Mouse (Mus musculus): ENCODE results near the gene Atpaf2. TPM values are rescaled to one million over a fixed set of nuclear protein-coding genes. Genes with fewer than 3 reads are reported as not detected.

The Atpaf2 gene
- total and polyA plus RNA-seq, 2 experiments from 2014 or later = 42.2 to 44.1 TPM

DNA sequence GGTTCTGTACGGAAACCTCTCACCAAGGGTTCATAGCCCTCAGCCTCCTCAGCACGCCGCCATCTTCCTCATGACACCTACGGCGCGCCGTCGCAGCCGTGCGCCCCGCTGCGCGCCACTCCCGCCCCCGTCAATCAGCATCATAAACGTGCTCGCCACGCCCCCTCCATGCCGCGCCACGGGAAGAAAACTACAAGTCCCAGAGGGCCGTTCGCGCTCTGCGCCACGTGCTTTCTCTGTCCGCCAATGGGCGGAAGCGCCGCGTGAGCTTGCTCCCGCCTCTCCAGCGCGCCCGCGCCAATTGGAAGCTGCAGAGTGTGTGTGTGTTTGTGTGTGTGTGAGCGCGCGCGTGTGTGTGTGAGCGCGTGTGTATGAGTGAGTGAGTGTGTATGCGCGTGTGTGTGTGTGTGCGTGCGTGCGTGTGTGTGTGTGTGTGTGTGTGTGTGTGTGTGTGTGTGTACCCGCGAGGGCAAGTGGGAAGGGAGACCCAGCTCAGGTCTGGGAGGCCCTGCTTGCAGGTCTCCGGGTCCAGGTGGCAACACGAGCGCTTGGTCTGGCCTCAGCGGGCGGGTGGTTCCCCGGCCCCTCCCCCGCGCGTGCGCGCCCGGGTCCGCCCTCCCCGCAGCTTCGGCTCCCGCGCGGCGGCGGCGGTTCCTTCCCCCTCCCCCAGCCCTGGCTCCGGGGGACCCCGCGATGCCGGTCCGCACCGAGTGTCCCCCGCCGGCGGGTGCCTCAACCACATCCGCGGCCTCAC lies 1.1 kb downstream of the Atpaf2 start, which contains the start of gene Gid4:
Gid4 (plus strand) TSS at position 183 of the 754 bp plus-strand sequence.
- Histone ChIP-seq H3K4me3 (ENCODE audit: low read depth, low read length) (peak within 1 kb of the TSS; percentile 92), H3K9me3 (replicated peaks; ENCODE audit: control insufficient read depth, low read length) (no peaks in the 10 kb centered on the region), H3K4me1 (ENCODE audit: control insufficient read depth, insufficient read depth) (peaks cover 13% of the 10 kb centered on the region), H3K27ac (ENCODE audit: low read depth) (peak within 1 kb of the TSS; percentile 78), H3K4me2 (ENCODE audit: low read depth, low read length) (peak within 1 kb of the TSS; percentile 96), H3K27me3 (ENCODE audit: control insufficient read depth, insufficient read depth, low read length) (no peaks in the 10 kb centered on the region), H3K36me3 (replicated peaks; ENCODE audit: control insufficient read depth, insufficient read depth, low read length) (no peaks in the 10 kb centered on the region), H3K9ac (replicated peaks; ENCODE audit: low read depth, low read length) (peak within 1 kb of the TSS; percentile 72)
- ATAC-seq (ENCODE audit: insufficient read depth, low read depth) = peak; percentile 95
- under 1% methylated on average over 57 of the region's 81 CpGs for WGBS
- DNase-seq (ENCODE audit: low spot score) = peak; percentile 98
- no peak for TF ChIP-seq CTCF (IDR thresholded peaks at IDR 0.05; ENCODE audit: low read depth)
- TF ChIP-seq EP300 (IDR thresholded peaks at IDR 0.05; ENCODE audit: low read depth) = 0 out of 2 replicates have a peak, but pooled peaks have one; percentile 11

DNA sequence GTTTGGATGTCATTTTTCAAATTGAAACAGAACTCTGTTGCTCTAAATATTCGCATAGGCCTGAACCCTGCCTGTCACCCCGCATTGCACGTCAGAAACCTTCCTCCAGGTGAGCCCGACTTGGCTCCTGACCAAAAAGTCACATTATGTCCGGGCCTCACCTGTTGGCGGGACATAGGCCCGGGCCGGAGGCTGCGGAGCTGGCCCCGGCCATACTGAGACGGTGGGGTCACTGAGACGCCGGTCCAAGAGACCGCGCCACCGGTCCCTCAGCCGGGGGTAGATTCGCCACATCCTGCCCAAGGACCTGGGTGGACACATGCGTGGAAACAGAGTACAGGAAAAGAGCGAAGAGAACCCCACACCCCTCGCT lies 1.7 kb downstream of the Atpaf2 start:
- no peaks in the 10 kb centered on the region for H3K36me3 ChIP-seq (replicated peaks; ENCODE audit: control insufficient read depth, insufficient read depth, low read length)
- H3K4me3 ChIP-seq (ENCODE audit: low read depth, low read length) = peak overlapping the region; percentile 92
- no peaks in the 10 kb centered on the region for H3K27me3 ChIP-seq (ENCODE audit: control insufficient read depth, insufficient read depth, low read length)
- H3K9ac ChIP-seq (replicated peaks; ENCODE audit: low read depth, low read length) = peak overlapping the region; percentile 70
- DNase-seq (ENCODE audit: low spot score) (no peak), ATAC-seq (ENCODE audit: insufficient read depth, low read depth) (peak; percentile 34)
- H3K4me2 ChIP-seq (ENCODE audit: low read depth, low read length) = peak overlapping the region; percentile 86
- peaks cover 13% of the 10 kb centered on the region for H3K4me1 ChIP-seq (ENCODE audit: control insufficient read depth, insufficient read depth)
- TF ChIP-seq EP300 (IDR thresholded peaks at IDR 0.05; ENCODE audit: low read depth) (0 out of 2 replicates have a peak, but pooled peaks have one; percentile 16), CTCF (IDR thresholded peaks at IDR 0.05; ENCODE audit: low read depth) (no peak)
- under 1% methylated on average over 21 of the region's 21 CpGs for WGBS
- H3K27ac ChIP-seq (ENCODE audit: low read depth) = peak overlapping the region; percentile 57
- H3K9me3 ChIP-seq (replicated peaks; ENCODE audit: control insufficient read depth, low read length) = no peaks in the 10 kb centered on the region

DNA sequence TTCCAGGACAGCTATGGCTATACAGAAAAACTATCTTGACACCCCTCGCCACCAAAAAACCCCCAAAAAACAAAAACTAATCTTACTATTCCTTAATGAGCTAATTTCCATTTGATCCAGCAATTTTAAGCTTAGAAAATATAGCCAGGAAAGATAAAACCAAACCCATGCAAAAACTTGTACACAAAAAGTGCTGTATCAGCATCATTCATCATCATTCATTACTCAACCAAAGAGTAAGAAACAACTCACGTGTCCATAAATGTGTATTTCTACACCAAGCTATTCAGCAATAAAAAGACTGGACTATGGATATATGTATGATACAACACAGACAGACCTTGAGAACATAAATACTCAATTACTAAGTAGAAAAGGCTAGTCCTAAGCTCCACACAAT lies 5.3 kb downstream of the Atpaf2 start:
- ATAC-seq (ENCODE audit: insufficient read depth, low read depth) (no peak), DNase-seq (ENCODE audit: low spot score) (no peak)
- Histone ChIP-seq H3K27ac (ENCODE audit: low read depth) (no peak overlapping the region), H3K9ac (replicated peaks; ENCODE audit: low read depth, low read length) (no peak overlapping the region), H3K4me2 (ENCODE audit: low read depth, low read length) (no peak overlapping the region), H3K4me1 (ENCODE audit: control insufficient read depth, insufficient read depth) (0 out of 2 replicates have a peak, but pooled peaks cover 5% of the 10 kb centered on the region), H3K27me3 (ENCODE audit: control insufficient read depth, insufficient read depth, low read length) (no peaks in the 10 kb centered on the region), H3K4me3 (ENCODE audit: low read depth, low read length) (no peak overlapping the region), H3K36me3 (replicated peaks; ENCODE audit: control insufficient read depth, insufficient read depth, low read length) (peaks cover 24% of the 10 kb centered on the region), H3K9me3 (replicated peaks; ENCODE audit: control insufficient read depth, low read length) (no peaks in the 10 kb centered on the region)
- WGBS = 90% methylated on average over 2 of the region's 2 CpGs
- TF ChIP-seq EP300 (IDR thresholded peaks at IDR 0.05; ENCODE audit: low read depth) = no peak
- TF ChIP-seq CTCF (IDR thresholded peaks at IDR 0.05; ENCODE audit: low read depth) = no peak

DNA sequence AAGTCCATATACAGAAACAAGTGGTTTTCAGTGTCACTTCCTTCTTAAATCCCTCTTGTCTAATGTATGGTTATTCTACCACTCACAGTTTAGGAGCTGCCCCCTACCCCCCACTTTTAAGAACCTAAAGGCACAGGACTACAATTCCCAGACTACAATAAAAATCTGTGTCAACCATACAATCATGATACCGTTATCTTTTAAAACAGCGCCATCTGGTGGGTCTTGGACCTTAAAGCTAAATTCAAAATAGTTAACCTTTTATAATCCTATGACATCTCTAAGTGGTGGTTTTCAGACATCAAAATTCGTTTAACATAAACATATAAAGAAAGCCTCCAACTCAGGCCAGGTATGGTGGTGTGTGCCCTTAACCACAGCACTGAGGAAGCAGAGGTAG lies 6.1 kb downstream of the Atpaf2 start:
- 9% methylated on average over 3 of the region's 3 CpGs for WGBS
- TF ChIP-seq CTCF (IDR thresholded peaks at IDR 0.05; ENCODE audit: low read depth) (peak; percentile 64), EP300 (IDR thresholded peaks at IDR 0.05; ENCODE audit: low read depth) (no peak)
- H3K4me2 ChIP-seq (ENCODE audit: low read depth, low read length) = no peak overlapping the region
- no peak for ATAC-seq (ENCODE audit: insufficient read depth, low read depth)
- no peaks in the 10 kb centered on the region for H3K27me3 ChIP-seq (ENCODE audit: control insufficient read depth, insufficient read depth, low read length)
- no peak overlapping the region for H3K27ac ChIP-seq (ENCODE audit: low read depth)
- H3K4me3 ChIP-seq (ENCODE audit: low read depth, low read length) = no peak overlapping the region
- H3K9me3 ChIP-seq (replicated peaks; ENCODE audit: control insufficient read depth, low read length) = no peaks in the 10 kb centered on the region
- H3K36me3 ChIP-seq (replicated peaks; ENCODE audit: control insufficient read depth, insufficient read depth, low read length) = peaks cover 31% of the 10 kb centered on the region
- H3K9ac ChIP-seq (replicated peaks; ENCODE audit: low read depth, low read length) = no peak overlapping the region
- 0 out of 2 replicates have a peak, but pooled peaks cover 5% of the 10 kb centered on the region for H3K4me1 ChIP-seq (ENCODE audit: control insufficient read depth, insufficient read depth)
- peak; percentile 61 for DNase-seq (ENCODE audit: low spot score)

DNA sequence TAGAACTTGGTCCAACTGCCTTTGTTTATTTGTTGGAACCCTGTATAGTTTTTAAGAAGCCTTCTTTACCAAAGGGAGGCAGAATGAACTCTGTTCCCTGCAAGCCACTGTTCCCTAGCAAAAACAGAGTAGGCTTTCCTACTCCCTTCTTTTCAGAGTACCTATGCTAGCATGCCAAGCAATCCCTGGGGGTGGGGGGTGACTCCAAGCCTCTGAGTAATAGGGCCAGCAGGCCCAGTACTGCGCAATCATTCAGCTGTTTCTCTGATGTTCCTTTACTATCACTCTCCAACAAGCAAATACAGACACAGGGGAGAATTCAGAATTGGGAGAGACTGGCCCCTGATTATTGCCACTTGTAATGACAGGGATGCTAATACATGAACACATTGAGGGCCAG lies 11.7 kb downstream of the Atpaf2 start:
- no peaks in the 10 kb centered on the region for H3K4me1 ChIP-seq (ENCODE audit: control insufficient read depth, insufficient read depth)
- no peak for ATAC-seq (ENCODE audit: insufficient read depth, low read depth)
- H3K9ac ChIP-seq (replicated peaks; ENCODE audit: low read depth, low read length) = no peak overlapping the region
- H3K4me3 ChIP-seq (ENCODE audit: low read depth, low read length) = no peak overlapping the region
- TF ChIP-seq EP300 (IDR thresholded peaks at IDR 0.05; ENCODE audit: low read depth) (no peak), CTCF (IDR thresholded peaks at IDR 0.05; ENCODE audit: low read depth) (no peak)
- no peak overlapping the region for H3K4me2 ChIP-seq (ENCODE audit: low read depth, low read length)
- H3K27ac ChIP-seq (ENCODE audit: low read depth) = no peak overlapping the region
- H3K9me3 ChIP-seq (replicated peaks; ENCODE audit: control insufficient read depth, low read length) = no peaks in the 10 kb centered on the region
- H3K27me3 ChIP-seq (ENCODE audit: control insufficient read depth, insufficient read depth, low read length) = no peaks in the 10 kb centered on the region
- no peak for DNase-seq (ENCODE audit: low spot score)
- WGBS = 96% methylated on average over 1 of the region's 1 CpGs
- peaks cover 86% of the 10 kb centered on the region for H3K36me3 ChIP-seq (replicated peaks; ENCODE audit: control insufficient read depth, insufficient read depth, low read length)

All from heart, postnatal 0 days (tissue).